Mouse (Mus musculus) hematopoietic stem cell, adult 5-6 weeks (primary cell): ENCODE measurements around the gene Lmbrd1. TPM values are rescaled to one million over a fixed set of nuclear protein-coding genes. Genes with fewer than 3 reads are reported as not detected.
"Not testable (repeated sequence)": the region's sequence is repeated elsewhere in the genome, so short reads cannot be mapped to it uniquely, and the experiment has no call there.

Experiments used
- ATAC-seq, 2 experiments: fragments of 125-278 bp in 1 of 2; replicated peaks in 1 of 2; 2 replicates each; pipeline ENCODE4 v1.8.0; 2016 to 2017; ENCODE audit warnings: inconsistent platforms in 2 of 2, mild to moderate bottlenecking in 2 of 2, moderate number of reproducible peaks in 2 of 2, low read depth in 1 of 2, moderate TSS enrichment in 1 of 2; ENCODE audit not compliant: low FRiP score in 2 of 2, poor library complexity in 2 of 2, severe bottlenecking in 2 of 2, insufficient read depth in 1 of 2, low TSS enrichment in 1 of 2
- total RNA-seq: library from RNA; stranded (forward); fragments of 172-1452, 232-1000 nt; gene quantifications from 2 replicates; pipeline ENCODE4 v1.2.3, GENCODE M21; 2017

Lmbrd1 gene
- total RNA-seq, 1 experiment from 2014 or later: 23.3 TPM

GRCm38 (mm10) chr1:24700241-24700640 is 21.8 kb downstream of the Lmbrd1 start:
- ATAC-seq: no peak

- ATAC-seq: no peak
These were observed 25.4 kb downstream of the Lmbrd1 start for GRCm38 (mm10) chr1:24703821-24704220.

DNA sequence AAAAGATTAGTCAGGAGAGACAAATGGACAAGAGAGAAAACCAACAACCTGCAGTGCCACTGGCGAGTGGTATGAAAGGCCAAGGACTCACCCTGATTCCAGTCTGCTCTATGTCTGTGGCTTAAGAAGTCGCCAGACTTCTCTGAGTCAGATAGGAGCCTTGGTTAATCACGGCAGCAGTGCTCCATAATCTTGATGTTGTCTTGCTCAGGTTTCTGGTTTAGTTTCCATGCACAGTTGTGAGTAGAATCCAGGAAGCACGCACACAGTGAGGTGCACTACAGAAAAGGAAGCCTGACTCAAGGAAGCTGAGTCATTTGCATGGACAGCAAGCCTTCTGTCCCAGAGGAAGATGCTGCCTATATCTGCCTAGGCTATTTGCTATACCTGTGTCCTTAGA is 37.9 kb downstream of the Lmbrd1 start:
- no peak for ATAC-seq

DNA sequence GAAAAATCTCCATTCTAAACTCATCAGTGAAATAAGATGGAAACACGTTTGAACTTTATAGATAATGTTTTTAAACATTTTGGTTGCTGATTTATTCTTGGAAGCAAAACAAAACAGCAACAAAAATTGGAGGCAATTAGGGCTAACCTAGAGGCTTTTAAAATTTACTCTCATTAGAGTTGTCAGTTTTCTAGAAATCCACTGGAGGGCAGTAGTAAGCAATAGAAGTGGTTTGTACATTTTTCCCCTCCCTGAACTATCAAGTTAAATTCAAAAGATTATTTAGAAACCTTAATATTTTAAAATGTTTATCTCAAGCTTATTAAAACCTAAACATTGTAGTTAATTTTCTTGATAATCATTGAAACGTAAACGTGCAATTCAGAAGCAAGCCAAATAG is 41.2 kb downstream of the Lmbrd1 start:
- ATAC-seq: no peak; a peak in 1 of 4 replicates

GRCm38 (mm10) chr1:24720209-24720608 is 41.8 kb downstream of the Lmbrd1 start:
- no peak for ATAC-seq

DNA sequence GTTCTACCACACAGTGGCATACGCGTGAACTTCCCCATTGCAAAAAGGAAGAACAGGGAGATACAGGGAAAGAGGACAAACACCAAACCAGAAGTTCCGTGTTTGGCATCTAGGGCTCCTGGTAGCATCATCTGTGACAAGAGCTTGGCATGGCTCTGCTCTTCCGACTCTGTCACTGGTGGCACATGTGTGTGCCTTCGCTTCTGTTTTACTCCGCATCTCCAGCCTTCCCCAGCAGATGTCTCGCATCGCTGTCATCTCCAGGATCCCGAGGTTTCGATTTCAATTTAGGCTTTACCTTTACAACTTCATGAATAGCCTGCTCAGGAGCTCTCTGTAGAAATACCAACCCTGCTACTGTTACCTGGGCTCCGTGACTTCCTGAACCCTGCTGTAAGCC is 51.4 kb downstream of the Lmbrd1 start:
- ATAC-seq: no peak

- ATAC-seq: no peak
These were observed 53.9 kb downstream of the Lmbrd1 start for GRCm38 (mm10) chr1:24732286-24732685.

GRCm38 (mm10) chr1:24734866-24735265 is 56.4 kb downstream of the Lmbrd1 start:
- no peak for ATAC-seq

GRCm38 (mm10) chr1:24740903-24741302 is 62.5 kb downstream of the Lmbrd1 start:
- no peak for ATAC-seq

DNA sequence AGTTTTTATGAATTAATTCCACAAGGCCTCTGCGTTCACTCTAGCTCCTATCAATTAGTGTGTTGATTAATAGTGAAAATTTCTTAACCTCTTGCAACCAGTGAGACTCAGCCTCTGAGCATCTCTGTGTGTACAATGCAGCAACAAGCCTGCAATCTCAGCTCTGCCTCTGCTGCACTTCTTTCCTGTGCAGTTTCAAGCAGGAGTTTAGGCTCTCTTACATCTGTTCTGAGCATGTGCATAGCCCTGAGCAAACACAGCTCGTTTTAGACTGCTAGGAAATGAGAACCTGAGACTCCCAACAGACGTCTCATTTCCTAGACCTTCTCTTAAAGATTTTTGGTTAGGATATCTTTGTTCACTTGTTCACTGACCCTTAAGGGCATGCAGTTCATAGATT is 63.1 kb downstream of the Lmbrd1 start:
- ATAC-seq: no peak

- no peak for ATAC-seq
These were observed 64.9 kb downstream of the Lmbrd1 start for GRCm38 (mm10) chr1:24743191-24743924.

GRCm38 (mm10) chr1:24752715-24753114 is 74.3 kb downstream of the Lmbrd1 start:
- no peak for ATAC-seq

- ATAC-seq: no peak
These were observed 80.1 kb downstream of the Lmbrd1 start for GRCm38 (mm10) chr1:24758516-24758915.

- ATAC-seq: no peak
These were observed 88.0 kb downstream of the Lmbrd1 start for GRCm38 (mm10) chr1:24766466-24766865.

DNA sequence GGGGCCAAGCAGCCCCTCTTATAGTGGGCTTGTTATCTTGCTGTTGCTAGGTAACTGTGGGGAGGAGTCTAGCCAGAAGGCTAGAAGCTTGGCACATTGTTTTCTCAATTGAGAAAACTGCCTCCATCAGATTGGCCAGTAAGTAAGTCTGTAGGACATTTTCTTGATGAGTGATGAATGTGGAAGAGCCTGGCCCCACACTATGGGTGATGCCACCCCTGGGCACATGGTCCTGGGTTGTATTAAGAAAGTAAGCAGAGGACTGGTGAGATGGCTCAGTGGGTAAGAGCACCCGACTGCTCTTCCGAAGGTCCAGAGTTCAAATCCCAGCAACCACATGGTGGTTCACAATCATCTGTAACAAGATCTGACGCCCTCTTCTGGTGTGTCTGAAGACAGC is 88.8 kb downstream of the Lmbrd1 start:
- ATAC-seq: not testable (repeated sequence)

DNA sequence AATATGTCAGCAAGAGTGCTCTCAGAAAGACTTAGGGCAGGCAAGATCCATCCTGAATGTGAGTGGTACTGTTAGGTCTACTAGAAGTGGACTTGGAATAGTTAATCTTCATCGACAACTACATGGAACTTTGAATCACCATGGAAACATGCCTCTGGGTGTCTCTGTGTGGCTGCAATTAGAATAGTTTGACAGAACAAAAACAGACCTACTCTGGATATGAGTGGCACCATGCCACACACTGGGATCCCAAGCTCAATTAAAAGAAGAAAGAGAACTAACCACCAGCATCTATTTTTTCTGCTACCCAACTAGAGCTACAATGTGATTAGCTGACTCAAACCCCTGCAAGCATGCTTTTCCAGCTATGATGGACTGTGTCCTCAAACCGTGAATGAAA is 95.2 kb downstream of the Lmbrd1 start:
- ATAC-seq: no peak

DNA sequence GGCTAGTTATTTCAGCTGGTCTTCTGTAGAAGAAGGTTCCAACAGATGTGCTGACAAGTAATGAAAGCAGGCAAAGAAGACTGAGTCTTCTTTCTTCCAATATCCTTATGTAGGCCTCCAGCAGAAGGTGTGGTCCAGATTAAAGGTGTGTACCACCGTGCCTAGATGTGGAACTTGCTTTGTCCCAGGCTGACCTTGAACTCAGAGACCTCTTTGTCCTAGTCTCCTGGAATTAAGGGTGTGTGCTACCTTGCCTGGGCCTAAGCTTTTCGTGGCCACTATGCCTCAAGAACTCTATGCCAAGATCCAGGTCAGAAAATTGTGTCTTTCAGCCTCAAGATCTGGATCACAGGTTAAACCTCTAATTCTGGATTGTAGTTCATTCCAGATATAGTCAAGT is 98.1 kb downstream of the Lmbrd1 start:
- no peak for ATAC-seq

GRCm38 (mm10) chr1:24793168-24793567 is 114.7 kb downstream of the Lmbrd1 start:
- no peak for ATAC-seq

DNA sequence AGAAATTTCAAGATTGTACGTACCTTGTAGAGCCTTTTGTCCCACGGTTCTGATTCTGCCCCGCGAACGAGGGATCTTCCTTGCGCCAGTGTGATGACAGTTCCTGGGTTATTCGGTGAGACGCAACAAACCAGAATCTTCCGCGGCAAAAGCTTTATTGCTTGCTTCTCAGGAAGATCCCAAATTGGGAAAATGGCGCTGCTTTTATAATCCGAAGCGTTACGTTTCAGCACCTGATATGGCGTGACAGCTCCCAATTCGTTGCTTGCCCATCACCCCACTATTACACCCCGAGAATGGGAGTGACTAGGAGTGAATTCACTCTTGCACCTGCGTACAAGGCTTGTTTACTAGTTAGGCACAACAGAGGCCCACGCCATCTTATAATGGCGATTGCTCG is 129.5 kb downstream of the Lmbrd1 start:
- ATAC-seq: not testable (repeated sequence)
